Mouse (Mus musculus) heart, postnatal 25 days (tissue): ENCODE measurements around the gene Tmem109. TPM values are rescaled to one million over a fixed set of nuclear protein-coding genes. Genes with fewer than 3 reads are reported as not detected.

ENCODE experiments used
- DNase-seq: peaks from one replicate; pipeline ENCODE4 v3.0.0; 2022; ENCODE audit warnings: low spot score
- intact Hi-C: fragments of 180-260 bp; cut with DNase I; formaldehyde crosslinking; loops from one replicate; pipeline ENCODE4 v1.15.1; 2025
- total RNA-seq, 2 experiments: library from RNA; stranded (reverse); gene quantifications; 2 replicates each; pipeline ENCODE4 v1.2.3; 2021

The Tmem109 gene
- total RNA-seq, 2 experiments from 2014 or later, result 82.8 to 87.8 TPM

DNA sequence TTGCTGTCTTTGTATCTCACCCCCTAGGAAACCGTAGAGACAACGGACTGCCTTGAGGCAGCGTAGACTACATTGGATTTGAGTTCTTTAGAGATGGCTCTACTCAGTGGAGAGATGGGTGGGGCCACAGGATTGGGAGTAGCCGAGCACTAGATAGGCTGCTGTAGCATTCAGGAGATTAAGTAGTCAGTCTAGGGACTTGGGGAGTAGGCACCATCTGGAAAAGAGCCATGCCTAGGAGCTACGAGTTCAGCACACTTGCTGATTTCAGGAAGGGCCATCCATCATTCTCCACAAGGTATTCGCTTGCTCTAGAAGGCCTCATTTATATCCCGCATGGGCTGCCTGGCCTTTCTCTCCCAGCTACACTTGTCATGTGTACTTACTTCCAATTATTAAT, 35.7 kb downstream of the Tmem109 start:
- intact Hi-C loops, result no loop called here
- DNase-seq, result no peak

- intact Hi-C loops, result no loop called here
- DNase-seq, result no peak
Measured at GRCm38 (mm10) chr19:10845454-10845853, 36.3 kb downstream of the Tmem109 start.

- intact Hi-C loops, result no loop called here
- DNase-seq, result no peak
Measured at GRCm38 (mm10) chr19:10844206-10844605, 37.6 kb downstream of the Tmem109 start.

DNA sequence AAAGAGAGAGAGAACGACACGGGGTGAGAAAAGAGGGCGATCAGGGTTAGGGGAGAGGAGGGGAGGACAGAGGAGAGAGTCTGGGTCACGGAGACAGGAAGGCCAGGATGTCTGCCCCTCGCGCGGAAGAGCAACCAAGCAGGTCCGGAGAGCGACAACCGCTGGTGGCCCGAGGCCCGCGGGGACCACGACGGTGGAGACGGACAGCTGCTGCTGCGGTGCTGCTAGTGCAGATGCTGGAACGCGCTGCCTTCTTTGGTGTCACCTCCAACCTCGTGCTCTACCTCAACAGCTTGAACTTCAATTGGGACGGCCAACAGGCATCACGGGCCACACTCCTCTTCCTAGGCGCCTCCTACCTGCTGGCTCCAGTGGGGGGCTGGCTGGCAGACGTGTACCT, 38.9 kb downstream of the Tmem109 start:
- intact Hi-C loops, result no loop called here
- no peak for DNase-seq

DNA sequence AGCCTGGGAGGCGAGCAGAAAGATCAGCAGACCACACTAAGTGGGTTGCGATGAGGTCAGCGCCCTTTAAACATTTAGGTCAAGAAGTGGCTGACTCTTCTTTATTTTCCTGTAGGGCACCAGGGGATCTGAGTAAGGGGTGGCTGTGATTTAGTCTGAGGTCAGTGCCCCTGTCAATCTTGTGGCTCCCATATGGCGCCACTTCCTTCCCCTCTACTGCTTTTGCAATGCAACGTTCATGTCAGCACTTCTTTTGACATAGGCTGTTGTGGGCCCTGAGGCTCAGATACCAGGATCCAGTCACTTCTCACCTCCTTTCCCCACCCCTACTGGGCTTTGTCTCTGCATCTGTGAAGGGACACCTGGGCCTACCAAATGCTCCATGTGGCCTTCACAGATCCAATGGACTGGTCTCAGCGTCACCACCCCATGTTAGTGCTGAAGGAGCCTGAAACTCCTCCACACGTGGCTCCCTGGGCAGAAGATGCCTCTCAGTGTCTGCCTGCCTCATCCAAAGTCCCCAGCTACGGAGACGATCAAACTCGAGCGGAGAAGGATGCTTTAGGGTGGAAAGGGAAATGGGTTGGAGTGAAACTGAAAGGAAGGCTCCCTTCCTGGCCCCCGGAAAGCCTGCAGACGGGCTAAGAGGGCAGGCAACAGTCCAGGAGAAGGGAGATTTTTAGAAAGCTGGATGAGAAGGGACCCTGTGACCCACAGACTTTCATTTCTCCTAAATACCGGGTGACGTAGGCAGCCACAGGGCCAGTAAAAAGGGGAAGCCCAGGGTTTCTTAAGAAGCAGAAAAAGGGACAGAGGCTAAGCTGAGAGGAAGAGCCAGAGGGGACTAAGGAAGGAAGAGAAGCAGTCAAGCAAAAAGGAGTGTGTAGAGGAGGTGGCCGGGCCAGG, 39.8 kb downstream of the Tmem109 start:
- DNase-seq, result peak; percentile 29
- intact Hi-C loops, result no loop called here

- DNase-seq, result no peak
- intact Hi-C loops, result loop anchor here (5.0 kb wide), 1 partner anchor 123 kb away; no protein-coding TSS in a partner anchor
Measured at GRCm38 (mm10) chr19:10839010-10839892, 42.5 kb downstream of the Tmem109 start, which contains the start of gene Slc15a3. Slc15a3 (plus strand) TSS chr19:10839727.

- no peak for DNase-seq
- intact Hi-C loops, result loop anchor here (5.0 kb wide), 1 partner anchor 127 kb away; no protein-coding TSS in a partner anchor
Measured at GRCm38 (mm10) chr19:10835671-10836070, 46.1 kb downstream of the Tmem109 start.

DNA sequence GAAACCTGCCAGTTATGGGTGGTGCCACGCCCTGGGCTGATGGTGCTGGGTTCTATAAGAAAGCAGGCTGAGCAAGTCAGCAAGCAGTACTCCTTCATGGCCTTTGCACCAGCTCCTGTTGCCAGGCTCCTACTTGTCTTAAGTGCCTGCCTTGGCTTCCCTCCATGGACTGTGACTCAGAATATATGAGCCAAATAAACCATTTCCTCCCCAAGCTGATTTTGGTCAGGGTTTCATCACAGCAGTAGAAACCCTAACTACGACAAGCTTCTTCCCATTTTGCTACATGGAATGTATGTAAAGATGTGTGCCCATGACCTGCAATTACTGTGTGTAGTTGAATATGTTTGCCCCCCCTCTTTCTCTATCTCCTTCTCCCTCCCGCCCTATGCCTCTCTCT, 48.2 kb downstream of the Tmem109 start:
- DNase-seq, result no peak
- intact Hi-C loops, result no loop called here

DNA sequence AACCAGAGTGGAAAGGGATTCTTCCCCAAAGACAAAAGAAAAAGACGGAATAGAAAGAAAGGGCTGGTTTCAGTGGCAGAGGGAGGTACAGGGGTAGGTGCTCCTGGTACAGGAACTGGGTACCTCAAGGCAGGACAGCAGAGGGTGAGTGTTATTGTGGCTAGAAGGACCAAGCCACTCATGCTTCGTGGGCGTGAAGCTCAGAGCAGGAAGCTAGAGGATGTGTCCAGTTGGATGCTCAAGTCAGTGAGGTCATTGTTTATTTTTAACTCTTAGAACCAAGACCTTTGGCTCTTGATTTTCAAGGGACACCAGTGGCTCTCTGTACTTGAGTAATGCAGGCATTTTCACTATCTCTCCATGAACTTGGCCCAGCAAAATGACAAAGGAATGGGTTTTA, 49.8 kb downstream of the Tmem109 start:
- intact Hi-C loops, result no loop called here
- DNase-seq, result no peak

GRCm38 (mm10) chr19:10831424-10831823, 50.4 kb downstream of the Tmem109 start:
- intact Hi-C loops, result loop anchor here (1.0 kb wide), 1 partner anchor 117 kb away; no protein-coding TSS in a partner anchor

GRCm38 (mm10) chr19:10829436-10830175, 52.2 kb downstream of the Tmem109 start, which contains the start of gene Cd6:
Cd6 (minus strand) TSS chr19:10830058.
- no peak for DNase-seq
- intact Hi-C loops, result no loop called here

More at GRCm38 (mm10) chr19:10831424-10831823, 50.4 kb downstream of the Tmem109 start:
- peak; percentile 31 for DNase-seq

DNA sequence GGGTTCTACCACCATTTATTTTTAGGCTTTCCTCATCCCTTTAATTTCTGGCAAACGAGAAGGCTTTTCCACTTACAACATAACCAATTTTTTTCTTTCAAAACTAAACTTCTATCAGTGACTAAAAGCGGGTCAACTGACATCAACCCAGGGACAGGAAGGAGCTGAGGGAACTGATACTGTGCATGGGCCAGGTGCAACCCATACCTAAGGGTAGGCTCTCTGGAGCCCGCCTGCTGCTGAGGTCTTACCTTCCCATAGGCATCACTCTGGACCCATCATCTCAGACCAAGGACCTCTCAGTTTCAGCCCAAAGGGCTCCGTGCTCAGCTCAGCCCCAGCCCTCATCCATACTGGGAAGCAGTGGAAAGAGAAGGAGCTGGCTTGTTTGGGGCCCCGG, 53.5 kb downstream of the Tmem109 start:
- no peak for DNase-seq
- intact Hi-C loops, result no loop called here

DNA sequence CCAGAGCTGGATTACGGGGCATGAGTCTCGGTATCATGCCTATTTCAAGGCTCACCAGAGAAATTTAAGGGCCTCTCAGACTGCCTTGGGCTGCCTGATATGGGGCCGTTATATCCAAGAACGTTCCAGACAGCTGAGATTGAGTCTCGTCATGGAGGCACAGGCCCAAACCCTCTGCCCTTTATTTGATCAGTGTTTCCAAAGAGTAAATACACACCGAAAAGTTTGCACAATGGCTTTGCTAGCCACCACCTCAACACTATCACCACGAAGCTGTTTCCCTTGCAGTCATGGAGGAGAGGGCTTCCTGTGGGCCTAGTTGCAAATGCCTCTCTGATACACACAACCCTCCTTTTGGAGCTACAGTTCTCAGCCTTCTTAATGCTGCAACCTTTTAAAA, 57.7 kb downstream of the Tmem109 start:
- intact Hi-C loops, result no loop called here
- DNase-seq, result no peak

GRCm38 (mm10) chr19:10822534-10822933, 59.3 kb downstream of the Tmem109 start:
- intact Hi-C loops, result no loop called here

DNA sequence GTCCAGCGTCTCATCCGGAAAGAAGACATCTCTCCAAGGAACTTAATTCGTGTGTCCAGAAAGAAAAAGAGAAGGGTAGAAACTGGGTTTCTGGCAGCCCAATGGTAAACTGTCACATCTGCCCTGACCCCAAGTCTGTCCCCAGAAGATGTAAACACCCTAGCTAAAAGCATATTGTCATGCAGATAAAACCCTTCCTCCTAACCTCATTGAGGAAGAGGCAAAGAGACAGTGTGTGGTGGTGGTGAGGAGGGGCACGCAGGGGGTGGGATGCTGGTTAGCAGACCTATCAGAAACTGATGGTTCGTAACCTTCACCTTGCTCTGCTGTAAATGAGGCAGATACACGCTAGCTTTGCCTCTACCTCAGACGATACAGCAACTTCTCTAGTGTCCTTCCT, 60.5 kb downstream of the Tmem109 start:
- intact Hi-C loops, result no loop called here
- no peak for DNase-seq

More at GRCm38 (mm10) chr19:10822534-10822933, 59.3 kb downstream of the Tmem109 start:
- no peak for DNase-seq

Other genes with a start within 250 kb of the Tmem109 start
- not detected for gene Vwce, start 247.8 kb downstream of the Tmem109 start, total RNA-seq
- gene Pga5, start 203.9 kb downstream of the Tmem109 start, total RNA-seq, result not detected
- gene Vps37c, start 193.3 kb downstream of the Tmem109 start, total RNA-seq, result 10 to 100 TPM; 21.1 to 21.8 TPM
- under 1 TPM; 0.34 to 0.48 TPM for gene Cd5, start 143.0 kb downstream of the Tmem109 start, total RNA-seq
- gene Cd6, start 51.9 kb downstream of the Tmem109 start, total RNA-seq, result under 1 TPM; 0.16 to 0.36 TPM
- gene Slc15a3, start 42.3 kb downstream of the Tmem109 start, total RNA-seq, result 1 to 10 TPM; 2.1 to 2.2 TPM
- gene Tmem132a, start 12.1 kb downstream of the Tmem109 start, total RNA-seq, result 10 to 100 TPM; 15.6 to 17.9 TPM
- 100 to 1,000 TPM; 213 to 229 TPM for gene Prpf19, start 13.2 kb upstream of the Tmem109 start, total RNA-seq
- gene Zp1, start 38.6 kb upstream of the Tmem109 start, total RNA-seq, result not detected
- under 1 TPM in 1 of 2 experiments, not detected in 1; 0.08 TPM for gene Ptgdr2, start 55.2 kb upstream of the Tmem109 start, total RNA-seq
- gene Ccdc86, start 67.3 kb upstream of the Tmem109 start, total RNA-seq, result 1 to 10 TPM; 5.7 to 6.2 TPM
- gene Ms4a10, start 92.7 kb upstream of the Tmem109 start, total RNA-seq, result not detected
- gene Ms4a15, start 111.2 kb upstream of the Tmem109 start, total RNA-seq, result not detected
- gene Ms4a18, start 136.0 kb upstream of the Tmem109 start, total RNA-seq, result not detected
- 1 to 10 TPM; 1.2 to 1.8 TPM for gene Ms4a8a, start 199.1 kb upstream of the Tmem109 start, total RNA-seq
- not detected for gene 1700017D01Rik, start 248.9 kb upstream of the Tmem109 start, total RNA-seq